Mouse (Mus musculus) heart, postnatal 0 days (tissue): Measurements from ENCODE around the gene Hhipl1. TPM values are rescaled to one million over a fixed set of nuclear protein-coding genes. Genes with fewer than 3 reads are reported as not detected.

Experiments
- ATAC-seq: fragments of 200-750 bp; cut with Nextera tagmentation; 2 replicates; pipeline ENCODE4 v1.8.0; 2017; ENCODE audit warnings: low read depth, moderate number of reproducible peaks, moderate library complexity; ENCODE audit not compliant: insufficient read depth
- DNase-seq: peaks from one replicate; pipeline ENCODE4 v3.0.0-alpha.2; 2016; ENCODE audit warnings: low spot score
- H3K27ac ChIP-seq: fragments of 300-500 bp; sonication (generic); 2 replicates; pipeline ENCODE4 v1.5.1; 2014; ENCODE audit warnings: low read depth, mild to moderate bottlenecking
- H3K27me3 ChIP-seq: fragments of 300-500 bp; sonication (generic); 2 replicates; pipeline ENCODE4 v1.6.1; 2014; ENCODE audit warnings: low read length, mixed read lengths; ENCODE audit not compliant: control insufficient read depth, insufficient read depth
- H3K36me3 ChIP-seq: fragments of 300-500 bp; sonication (generic); replicated peaks from 2 replicates; pipeline ENCODE4 v1.6.1; 2014; ENCODE audit warnings: low read length, mixed read lengths; ENCODE audit not compliant: control insufficient read depth, insufficient read depth
- H3K4me1 ChIP-seq: fragments of 300-500 bp; sonication (generic); 2 replicates; pipeline ENCODE4 v1.6.1; 2014; ENCODE audit warnings: antibody characterized with exemption; ENCODE audit not compliant: control insufficient read depth, insufficient read depth
- H3K4me2 ChIP-seq: fragments of 300-500 bp; sonication (generic); 2 replicates; pipeline ENCODE4 v1.6.1; 2014; ENCODE audit warnings: low read depth, mild to moderate bottlenecking, low read length, moderate library complexity
- H3K4me3 ChIP-seq: fragments of 300-500 bp; sonication (generic); 2 replicates; pipeline ENCODE4 v1.5.1; 2014; ENCODE audit warnings: low read depth, low read length
- H3K9ac ChIP-seq: fragments of 300-500 bp; sonication (generic); replicated peaks from 2 replicates; pipeline ENCODE4 v1.6.1; 2014; ENCODE audit warnings: low read depth, low read length, mixed read lengths
- H3K9me3 ChIP-seq: fragments of 300-500 bp; sonication (generic); replicated peaks from 2 replicates; pipeline ENCODE4 v1.6.1; 2016; ENCODE audit warnings: low read length; ENCODE audit not compliant: control insufficient read depth
- CTCF ChIP-seq: IDR thresholded peaks from 2 replicates; pipeline ENCODE4 v1.5.1; 2016; ENCODE audit warnings: antibody characterized with exemption, control low read depth, low read depth
- EP300 ChIP-seq: IDR thresholded peaks from 2 replicates; pipeline ENCODE4 v1.6.1; 2016; ENCODE audit warnings: antibody characterized with exemption, low read depth
- WGBS: fragments of 180-500 bp; shearing (Covaris S2); extraction: QIAGEN DNeasy Blood & Tissue Kit; methylation state at CpG from one replicate; pipeline ENCODE4 v1.1.7; 2014; 5-methylcytosine and 5-hydroxymethylcytosine counted together
- polyA plus RNA-seq: library from polyadenylated mRNA; unstranded; fragments of >200 nt; fragmentation: Nextera tagmentation; extraction: Ambion mirVana; gene quantifications from 2 replicates; pipeline ENCODE4 v1.2.1, GENCODE M21; 2015
- total RNA-seq: library from RNA; depleted of rRNA; stranded (reverse); fragments of >200 nt; gene quantifications from 2 replicates; pipeline ENCODE4 v1.2.3, GENCODE M21; 2014; ENCODE audit warnings: low replicate concordance

The Hhipl1 gene
- total and polyA plus RNA-seq, 2 experiments from 2014 or later = 0.61 to 5.0 TPM

DNA sequence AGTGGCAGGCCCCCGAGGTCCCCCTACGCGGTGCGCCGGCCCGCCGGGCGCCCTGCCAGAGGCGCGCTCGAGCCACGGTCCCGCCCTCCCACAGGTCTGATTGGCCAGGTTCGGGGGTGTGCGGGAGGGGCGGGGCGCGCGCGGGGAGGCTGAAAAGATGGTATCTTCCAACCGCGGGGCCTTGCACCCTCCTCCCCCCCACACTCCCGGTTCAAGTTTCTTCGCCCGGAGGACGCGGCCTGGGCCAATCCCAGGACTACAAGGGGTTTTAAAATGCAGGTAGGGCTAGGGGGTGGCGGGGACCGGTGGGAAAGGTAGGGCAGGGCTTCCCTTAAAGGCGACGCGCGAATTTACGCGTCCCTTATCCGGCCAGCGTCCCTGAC is 30.6 kb upstream of the Hhipl1 start:
- H3K4me1 ChIP-seq = peaks cover 48% of the 10 kb centered on the region

DNA sequence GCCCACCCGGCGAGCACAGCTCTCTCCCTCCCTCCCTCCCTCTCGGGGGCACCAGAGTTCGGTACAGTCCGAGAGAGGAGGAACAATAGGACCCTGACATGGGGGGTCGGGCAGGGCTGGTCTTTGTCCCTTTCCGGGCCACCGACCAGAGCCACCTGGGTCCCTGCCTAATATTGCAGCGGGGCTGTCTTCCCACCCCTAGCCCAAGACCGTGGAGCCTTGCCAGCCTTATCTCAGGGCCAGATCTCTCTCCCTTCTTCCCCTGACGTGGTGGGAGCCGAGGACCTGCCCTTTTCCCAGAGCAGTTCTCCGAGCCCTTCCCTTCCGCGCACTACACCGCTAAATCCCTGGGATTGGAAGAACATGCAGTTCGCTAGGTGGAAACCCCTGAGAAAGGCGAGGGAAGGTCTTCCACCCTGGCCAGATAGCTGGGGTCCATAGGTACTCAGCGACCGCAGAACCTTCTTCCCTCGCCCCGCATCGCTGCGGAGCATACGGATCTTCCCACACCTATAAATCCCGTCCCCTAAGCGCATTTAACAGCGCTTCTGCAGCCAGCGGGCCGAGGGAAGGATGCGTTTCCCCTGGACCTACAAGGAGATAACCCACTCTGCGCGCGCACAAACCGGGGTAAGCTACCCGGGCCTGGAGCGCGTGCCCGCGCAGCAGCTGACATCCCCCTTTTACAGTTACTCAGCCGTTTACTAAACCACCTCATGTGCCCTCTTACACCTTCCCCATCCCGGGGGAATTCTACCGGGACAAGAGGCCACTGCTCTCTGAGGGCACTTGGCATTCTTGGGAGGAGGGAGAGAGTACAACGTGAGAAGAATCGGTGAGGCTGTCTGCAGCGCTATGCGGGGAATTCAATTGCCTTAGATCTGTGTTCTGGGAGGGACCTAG is 29.9 kb upstream of the Hhipl1 start:
- Histone ChIP-seq H3K4me3 (peak overlapping the region; percentile 59), H3K27ac (peak overlapping the region; percentile 54), H3K27me3 (peaks cover 3% of the 10 kb centered on the region; the same call in 1 of the 2 replicates), H3K4me2 (peak overlapping the region; percentile 99), H3K9me3 (no peaks in the 10 kb centered on the region), H3K36me3 (no peaks in the 10 kb centered on the region), H3K9ac (peak overlapping the region; percentile 41), H3K4me1 (peaks cover 42% of the 10 kb centered on the region)
- DNase-seq (peak; percentile 18), ATAC-seq (0 out of 2 replicates have a peak, but pooled peaks have one; percentile 0)
- WGBS = 1% methylated on average over 46 of the region's 47 CpGs
- no peak for TF ChIP-seq CTCF
- TF ChIP-seq EP300 = no peak

More for the DNA sequence above, 30.6 kb upstream of the Hhipl1 start:
- WGBS = under 1% methylated on average over 36 of the region's 37 CpGs
- Histone ChIP-seq H3K27ac (peak overlapping the region; percentile 54), H3K4me2 (peak overlapping the region; percentile 99), H3K9me3 (no peaks in the 10 kb centered on the region), H3K4me3 (peak overlapping the region; percentile 59), H3K9ac (peak overlapping the region; percentile 41), H3K27me3 (peaks cover 3% of the 10 kb centered on the region; the same call in 1 of the 2 replicates), H3K36me3 (no peaks in the 10 kb centered on the region)
- TF ChIP-seq EP300 (no peak; the same call in 1 of the 2 replicates), CTCF (no peak)
- DNase-seq = peak; percentile 95
- ATAC-seq = peak; percentile 97

DNA sequence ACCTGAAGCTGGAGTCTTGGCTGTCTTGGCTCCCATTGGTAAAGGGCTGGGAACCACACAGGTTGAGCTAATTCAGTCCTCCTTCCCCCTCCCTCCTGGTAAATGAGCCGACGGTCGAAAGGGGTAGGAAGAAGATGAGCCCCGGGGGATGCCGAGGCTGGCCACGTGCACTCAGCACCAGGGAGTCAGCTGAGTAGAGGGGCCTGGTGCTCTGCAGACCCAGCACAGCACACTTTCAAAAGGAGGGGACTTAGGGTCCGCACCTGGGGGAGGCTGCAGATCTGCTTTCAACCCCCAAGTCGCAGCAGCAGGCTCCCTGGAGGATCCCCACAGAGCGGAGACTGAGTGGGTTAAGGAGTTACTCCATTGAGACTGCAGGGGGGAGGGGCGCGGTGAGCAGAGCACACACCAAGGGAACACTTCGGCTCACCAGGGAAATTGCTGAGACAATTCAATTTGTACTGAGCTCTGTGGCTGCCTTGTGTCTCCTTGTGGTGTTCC is 28.7 kb upstream of the Hhipl1 start:
- no peak overlapping the region for H3K27ac ChIP-seq
- peaks cover 30% of the 10 kb centered on the region for H3K4me1 ChIP-seq
- peaks cover 3% of the 10 kb centered on the region; the same call in 1 of the 2 replicates for H3K27me3 ChIP-seq
- DNase-seq (no peak), ATAC-seq (no peak)
- 20% methylated on average over 12 of the region's 12 CpGs for WGBS
- no peaks in the 10 kb centered on the region for H3K36me3 ChIP-seq
- no peaks in the 10 kb centered on the region for H3K9me3 ChIP-seq
- no peak for TF ChIP-seq CTCF
- no peak for TF ChIP-seq EP300
- H3K4me3 ChIP-seq = no peak overlapping the region
- no peak overlapping the region for H3K9ac ChIP-seq
- H3K4me2 ChIP-seq = no peak overlapping the region

DNA sequence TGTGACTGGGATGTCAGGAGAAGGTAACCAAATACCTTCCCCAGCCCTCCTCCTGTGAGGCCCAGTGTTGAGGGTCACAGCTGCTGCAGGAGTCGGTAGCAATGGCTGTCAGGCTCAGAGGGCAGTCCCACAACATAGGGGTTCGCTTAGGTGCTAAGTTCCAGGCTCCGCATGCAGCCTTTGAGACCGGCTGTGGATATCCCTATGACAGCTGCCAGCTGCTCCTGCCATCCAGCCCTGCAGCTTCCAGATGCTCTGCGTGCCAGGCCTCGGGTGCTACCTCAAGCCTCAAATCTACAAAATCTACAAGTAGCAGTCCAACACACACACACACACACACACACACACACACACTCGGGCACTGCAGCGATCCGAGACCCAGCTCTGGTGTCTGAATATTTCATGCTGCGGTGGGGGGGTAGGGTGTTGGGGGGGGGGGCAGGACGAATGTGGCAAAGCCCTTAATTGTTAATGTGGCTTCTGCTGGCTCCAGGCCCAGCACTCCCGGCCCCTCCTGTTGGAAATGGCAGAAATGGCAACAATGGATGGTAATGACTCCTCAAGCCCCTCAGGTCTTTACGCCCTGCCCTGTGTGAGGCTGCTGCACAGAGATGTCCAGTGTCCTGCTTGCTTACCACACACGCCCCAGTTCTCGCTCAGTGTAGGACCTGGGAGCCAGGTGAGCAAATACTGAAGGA is 27.7 kb upstream of the Hhipl1 start:
- no peak for TF ChIP-seq EP300
- no peak for ATAC-seq
- H3K4me2 ChIP-seq = no peak overlapping the region
- no peak for DNase-seq
- H3K27ac ChIP-seq = no peak overlapping the region
- H3K9ac ChIP-seq = no peak overlapping the region
- no peaks in the 10 kb centered on the region for H3K36me3 ChIP-seq
- WGBS = 61% methylated on average over 15 of the region's 15 CpGs
- H3K9me3 ChIP-seq = no peaks in the 10 kb centered on the region
- peaks cover 3% of the 10 kb centered on the region; the same call in 1 of the 2 replicates for H3K27me3 ChIP-seq
- peaks cover 20% of the 10 kb centered on the region for H3K4me1 ChIP-seq
- H3K4me3 ChIP-seq = no peak overlapping the region

DNA sequence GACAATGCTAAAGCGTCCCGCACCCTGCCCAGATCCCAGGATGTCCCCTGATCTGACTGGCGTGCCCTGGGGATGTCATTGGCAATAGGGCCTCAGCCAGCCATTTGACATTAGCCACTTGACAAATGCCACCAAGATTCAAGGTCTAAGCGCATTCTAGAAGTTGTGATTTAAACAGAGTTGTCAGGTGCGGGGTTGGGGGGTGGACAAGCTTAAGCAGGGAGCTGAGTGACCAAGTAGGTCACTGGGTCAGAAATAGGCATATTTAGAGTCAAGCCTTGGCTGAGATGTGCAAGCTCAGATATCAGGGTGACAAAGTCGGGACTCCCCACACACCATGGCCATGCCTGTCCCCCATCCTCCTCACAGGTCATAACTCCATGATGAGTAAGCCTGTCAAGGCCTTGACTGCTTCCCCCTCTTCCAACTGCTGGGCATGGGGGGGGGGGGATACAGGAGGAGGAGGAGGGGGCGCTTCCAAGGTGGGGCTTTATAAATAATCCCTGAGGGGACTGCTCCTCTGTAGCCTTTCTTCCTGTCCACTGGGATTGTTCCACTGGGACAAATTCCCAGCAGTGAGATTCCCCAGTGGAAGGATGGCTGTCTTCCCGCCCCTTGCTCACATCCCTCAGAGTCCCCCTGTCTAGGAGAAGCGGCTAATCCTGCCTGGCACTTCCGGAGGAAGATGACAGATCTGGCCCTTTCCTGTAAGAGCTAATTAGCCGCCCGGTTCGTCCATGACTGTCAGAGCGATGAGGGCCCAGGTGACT is 21.4 kb upstream of the Hhipl1 start:
- TF ChIP-seq EP300 (no peak), CTCF (no peak)
- Histone ChIP-seq H3K4me1 (no peaks in the 10 kb centered on the region), H3K27ac (no peak overlapping the region), H3K27me3 (no peaks in the 10 kb centered on the region), H3K9ac (no peak overlapping the region), H3K36me3 (no peaks in the 10 kb centered on the region), H3K4me3 (no peak overlapping the region), H3K9me3 (no peaks in the 10 kb centered on the region), H3K4me2 (no peak overlapping the region)
- no peak for ATAC-seq
- 49% methylated on average over 14 of the region's 14 CpGs for whole genome bisulfite sequencing
- DNase-seq = no peak
